Mouse (Mus musculus): Measurements from ENCODE around the gene Fcnb. TPM values are rescaled to one million over a fixed set of nuclear protein-coding genes. Genes with fewer than 3 reads are reported as not detected.

Fcnb gene
- polyA plus RNA-seq (2015; fragmentation: Nextera tagmentation; extraction: Ambion mirVana), result 0.20 TPM in 1 of 2 replicates, not detected in the other

- no peak within 1 kb of the TSS for H3K27ac ChIP-seq (replicated peaks)
- 94% methylated on average over 3 of the region's 3 CpGs for WGBS
- H3K9ac ChIP-seq (replicated peaks), result no peak within 1 kb of the TSS
- no peaks in the 10 kb centered on the region for H3K4me1 ChIP-seq
- H3K4me3 ChIP-seq, result no peak within 1 kb of the TSS
- H3K27me3 ChIP-seq, result no peaks in the 10 kb centered on the region
- no peaks in the 10 kb centered on the region for H3K9me3 ChIP-seq
- no peak for ATAC-seq (replicated peaks)
- H3K36me3 ChIP-seq, result no peaks in the 10 kb centered on the region
- no peak within 1 kb of the TSS for H3K4me2 ChIP-seq (replicated peaks)
These were observed at the start of gene Fcnb for GRCm38 (mm10) chr2:28084768-28085167. Gene Fcnb, minus strand, starts transcription at chr2:28084885.

GRCm38 (mm10) chr2:28133833-28134232, 49.1 kb upstream of the Fcnb start:
- H3K4me2 ChIP-seq (replicated peaks), result no peak overlapping the region
- no peak overlapping the region for H3K27ac ChIP-seq (replicated peaks)
- H3K4me1 ChIP-seq, result peaks cover 5% of the 10 kb centered on the region; the same call in 1 of the 2 replicates
- H3K4me3 ChIP-seq, result no peak overlapping the region
- no peaks in the 10 kb centered on the region for H3K27me3 ChIP-seq
- WGBS, result 85% methylated on average over 9 of the region's 9 CpGs
- no peaks in the 10 kb centered on the region for H3K9me3 ChIP-seq
- ATAC-seq (replicated peaks), result no peak
- H3K36me3 ChIP-seq, result no peaks in the 10 kb centered on the region
- H3K9ac ChIP-seq (replicated peaks), result no peak overlapping the region

- Histone ChIP-seq H3K27ac (replicated peaks) (no peak overlapping the region), H3K4me3 (no peak overlapping the region), H3K27me3 (no peaks in the 10 kb centered on the region), H3K9ac (replicated peaks) (no peak overlapping the region), H3K4me2 (replicated peaks) (no peak overlapping the region), H3K9me3 (no peaks in the 10 kb centered on the region), H3K4me1 (peaks cover 2% of the 10 kb centered on the region; the same call in 1 of the 2 replicates), H3K36me3 (no peaks in the 10 kb centered on the region)
- WGBS, result 62% methylated on average over 4 of the region's 4 CpGs
- no peak for ATAC-seq (replicated peaks)
These were observed 47.4 kb upstream of the Fcnb start for GRCm38 (mm10) chr2:28132117-28132516.

GRCm38 (mm10) chr2:28126763-28127438, 42.2 kb upstream of the Fcnb start:
- Histone ChIP-seq H3K27ac (replicated peaks) (no peak overlapping the region), H3K4me1 (peaks cover 7% of the 10 kb centered on the region; the same call in 1 of the 2 replicates), H3K9me3 (no peaks in the 10 kb centered on the region), H3K9ac (replicated peaks) (no peak overlapping the region), H3K27me3 (no peaks in the 10 kb centered on the region), H3K36me3 (no peaks in the 10 kb centered on the region), H3K4me3 (no peak overlapping the region), H3K4me2 (replicated peaks) (no peak overlapping the region)
- ATAC-seq (replicated peaks), result no peak; the same call in 1 of the 2 replicates
- WGBS, result 63% methylated on average over 12 of the region's 12 CpGs

- Histone ChIP-seq H3K4me3 (no peak overlapping the region), H3K27ac (replicated peaks) (no peak overlapping the region), H3K9ac (replicated peaks) (no peak overlapping the region), H3K4me2 (replicated peaks) (no peak overlapping the region), H3K4me1 (peaks cover 7% of the 10 kb centered on the region; the same call in 1 of the 2 replicates), H3K9me3 (no peaks in the 10 kb centered on the region), H3K36me3 (no peaks in the 10 kb centered on the region), H3K27me3 (no peaks in the 10 kb centered on the region)
- WGBS, result 98% methylated on average over 2 of the region's 2 CpGs
- ATAC-seq (replicated peaks), result no peak
These were observed 39.2 kb upstream of the Fcnb start for GRCm38 (mm10) chr2:28123910-28124309.

GRCm38 (mm10) chr2:28121309-28121708, 36.6 kb upstream of the Fcnb start:
- Histone ChIP-seq H3K9me3 (no peaks in the 10 kb centered on the region), H3K36me3 (no peaks in the 10 kb centered on the region), H3K4me1 (peaks cover 10% of the 10 kb centered on the region), H3K27ac (replicated peaks) (no peak overlapping the region), H3K27me3 (no peaks in the 10 kb centered on the region), H3K4me3 (no peak overlapping the region), H3K9ac (replicated peaks) (no peak overlapping the region), H3K4me2 (replicated peaks) (no peak overlapping the region)
- no peak for ATAC-seq (replicated peaks)
- 87% methylated on average over 4 of the region's 4 CpGs for WGBS

- no peak overlapping the region for H3K4me3 ChIP-seq
- no peak overlapping the region for H3K27ac ChIP-seq (replicated peaks)
- H3K36me3 ChIP-seq, result no peaks in the 10 kb centered on the region
- no peak overlapping the region for H3K4me2 ChIP-seq (replicated peaks)
- WGBS, result 94% methylated on average over 9 of the region's 9 CpGs
- H3K27me3 ChIP-seq, result no peaks in the 10 kb centered on the region
- ATAC-seq (replicated peaks), result no peak
- no peaks in the 10 kb centered on the region for H3K9me3 ChIP-seq
- peaks cover 10% of the 10 kb centered on the region for H3K4me1 ChIP-seq
- H3K9ac ChIP-seq (replicated peaks), result no peak overlapping the region
These were observed 35.7 kb upstream of the Fcnb start for GRCm38 (mm10) chr2:28120342-28120741.

GRCm38 (mm10) chr2:28118518-28119116, 33.9 kb upstream of the Fcnb start:
- H3K27me3 ChIP-seq, result no peaks in the 10 kb centered on the region
- 22% methylated on average over 6 of the region's 6 CpGs for WGBS
- H3K4me1 ChIP-seq, result peaks cover 10% of the 10 kb centered on the region
- no peak overlapping the region for H3K4me3 ChIP-seq
- H3K9ac ChIP-seq (replicated peaks), result no peak overlapping the region
- H3K4me2 ChIP-seq (replicated peaks), result no peak overlapping the region
- H3K9me3 ChIP-seq, result no peaks in the 10 kb centered on the region
- ATAC-seq (replicated peaks), result no peak
- H3K27ac ChIP-seq (replicated peaks), result no peak overlapping the region
- no peaks in the 10 kb centered on the region for H3K36me3 ChIP-seq

GRCm38 (mm10) chr2:28117490-28118308, 33.0 kb upstream of the Fcnb start:
- H3K9me3 ChIP-seq, result no peaks in the 10 kb centered on the region
- H3K4me1 ChIP-seq, result peaks cover 10% of the 10 kb centered on the region
- H3K36me3 ChIP-seq, result no peaks in the 10 kb centered on the region
- no peak overlapping the region for H3K27ac ChIP-seq (replicated peaks)
- 33% methylated on average over 11 of the region's 11 CpGs for WGBS
- no peak overlapping the region for H3K9ac ChIP-seq (replicated peaks)
- no peaks in the 10 kb centered on the region for H3K27me3 ChIP-seq
- H3K4me2 ChIP-seq (replicated peaks), result no peak overlapping the region
- ATAC-seq (replicated peaks), result 0 out of 2 replicates have a peak, but pooled peaks have one; percentile 41
- no peak overlapping the region for H3K4me3 ChIP-seq

GRCm38 (mm10) chr2:28108763-28109162, 24.1 kb upstream of the Fcnb start:
- no peak overlapping the region for H3K9ac ChIP-seq (replicated peaks)
- 72% methylated on average over 5 of the region's 5 CpGs for WGBS
- H3K9me3 ChIP-seq, result no peaks in the 10 kb centered on the region
- H3K27ac ChIP-seq (replicated peaks), result no peak overlapping the region
- H3K4me3 ChIP-seq, result no peak overlapping the region
- H3K27me3 ChIP-seq, result no peaks in the 10 kb centered on the region
- no peak overlapping the region for H3K4me2 ChIP-seq (replicated peaks)
- no peaks in the 10 kb centered on the region for H3K36me3 ChIP-seq
- ATAC-seq (replicated peaks), result no peak
- no peaks in the 10 kb centered on the region for H3K4me1 ChIP-seq

- H3K27ac ChIP-seq (replicated peaks), result no peak overlapping the region
- H3K36me3 ChIP-seq, result no peaks in the 10 kb centered on the region
- no peaks in the 10 kb centered on the region for H3K4me1 ChIP-seq
- 74% methylated on average over 2 of the region's 2 CpGs for WGBS
- H3K27me3 ChIP-seq, result no peaks in the 10 kb centered on the region
- ATAC-seq (replicated peaks), result no peak
- H3K9ac ChIP-seq (replicated peaks), result no peak overlapping the region
- no peak overlapping the region for H3K4me3 ChIP-seq
- no peak overlapping the region for H3K4me2 ChIP-seq (replicated peaks)
- no peaks in the 10 kb centered on the region for H3K9me3 ChIP-seq
These were observed 21.3 kb upstream of the Fcnb start for GRCm38 (mm10) chr2:28106002-28106401.

GRCm38 (mm10) chr2:28103653-28104052, 19.0 kb upstream of the Fcnb start:
- Histone ChIP-seq H3K36me3 (no peaks in the 10 kb centered on the region), H3K4me1 (peaks cover 9% of the 10 kb centered on the region), H3K27me3 (no peaks in the 10 kb centered on the region), H3K9ac (replicated peaks) (no peak overlapping the region), H3K4me3 (no peak overlapping the region), H3K9me3 (no peaks in the 10 kb centered on the region), H3K27ac (replicated peaks) (no peak overlapping the region), H3K4me2 (replicated peaks) (no peak overlapping the region)
- WGBS, result 56% methylated on average over 2 of the region's 2 CpGs
- no peak for ATAC-seq (replicated peaks)
